Mouse (Mus musculus) embryonic facial prominence, embryonic 11.5 days (tissue): Measurements from ENCODE around the gene Psip1. TPM values are rescaled to one million over a fixed set of nuclear protein-coding genes. Genes with fewer than 3 reads are reported as not detected.

Experiments used
- ATAC-seq: fragments of 200-750 bp; cut with Nextera tagmentation; replicated peaks from 2 replicates; pipeline ENCODE4 v1.8.0; 2017; ENCODE audit warnings: low read depth; ENCODE audit not compliant: insufficient number of reproducible peaks, low FRiP score, low TSS enrichment
- DNase-seq: peaks from one replicate; pipeline ENCODE4 v3.0.0-alpha.2; 2015; ENCODE audit warnings: low spot score
- H3K27ac ChIP-seq: fragments of 300-500 bp; sonication (generic); replicated peaks from 2 replicates; pipeline ENCODE4 v1.5.1; 2014; ENCODE audit warnings: mild to moderate bottlenecking, low read depth, low read length, control low read depth
- H3K27me3 ChIP-seq: fragments of 300-500 bp; sonication (generic); 2 replicates; pipeline ENCODE4 v1.6.1; 2014; ENCODE audit warnings: mild to moderate bottlenecking, low read length, moderate library complexity, mixed read lengths; ENCODE audit not compliant: control insufficient read depth, insufficient read depth
- H3K36me3 ChIP-seq: fragments of 300-500 bp; sonication (generic); replicated peaks from 2 replicates; pipeline ENCODE4 v1.6.1; 2014; ENCODE audit warnings: low read depth, mild to moderate bottlenecking, low read length, moderate library complexity, mixed read lengths; ENCODE audit not compliant: control insufficient read depth, insufficient read depth
- H3K4me1 ChIP-seq: fragments of 300-500 bp; sonication (generic); 2 replicates; pipeline ENCODE4 v1.6.1; 2014; ENCODE audit warnings: low read length, mixed read lengths; ENCODE audit not compliant: control insufficient read depth, insufficient read depth
- H3K4me2 ChIP-seq: fragments of 300-500 bp; sonication (generic); 2 replicates; pipeline ENCODE4 v1.6.1; 2014; ENCODE audit warnings: low read depth, mild to moderate bottlenecking, control low read depth, low read length, moderate library complexity
- H3K4me3 ChIP-seq: fragments of 300-500 bp; sonication (generic); 2 replicates; pipeline ENCODE4 v1.5.1; 2014; ENCODE audit warnings: low read depth, low read length, control low read depth
- H3K9ac ChIP-seq: fragments of 300-500 bp; sonication (generic); replicated peaks from 2 replicates; pipeline ENCODE4 v1.6.1; 2014; ENCODE audit warnings: mild to moderate bottlenecking, control low read depth, low read length
- H3K9me3 ChIP-seq: fragments of 300-500 bp; sonication (generic); replicated peaks from 2 replicates; pipeline ENCODE4 v1.6.1; 2016; ENCODE audit warnings: mild to moderate bottlenecking, low read length, inconsistent platforms, mixed read lengths; ENCODE audit not compliant: control insufficient read depth
- WGBS: fragments of 180-500 bp; shearing (Covaris S2); extraction: QIAGEN DNeasy Blood & Tissue Kit; methylation state at CpG from one replicate; pipeline ENCODE4 v1.1.7; 2014; 5-methylcytosine and 5-hydroxymethylcytosine counted together
- polyA plus RNA-seq: library from polyadenylated mRNA; unstranded; fragments of >200 nt; fragmentation: Nextera tagmentation; extraction: Ambion mirVana; gene quantifications from 2 replicates; pipeline ENCODE4 v1.2.1, GENCODE M21; 2014

Psip1 gene
- polyA plus RNA-seq, 1 experiment from 2014 or later = 425 TPM

DNA sequence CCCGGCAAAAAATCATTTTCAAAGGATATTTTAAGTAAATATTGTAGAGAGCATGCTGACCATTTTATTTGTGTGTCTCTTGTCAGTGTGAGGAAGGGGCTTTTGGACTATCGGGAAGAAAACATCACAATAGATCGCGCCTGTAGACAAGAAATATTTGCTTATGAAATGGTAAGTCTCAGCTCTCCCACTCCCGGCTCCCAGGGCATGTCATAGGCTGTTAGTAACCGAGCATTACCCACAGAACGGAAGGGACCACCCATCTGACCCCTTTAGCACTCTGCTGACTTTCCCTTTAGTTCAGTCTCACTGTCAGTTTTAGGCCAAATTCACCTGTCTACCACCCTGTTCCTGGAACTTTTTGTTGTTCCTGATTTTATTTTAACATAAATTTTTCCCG, 58.6 kb downstream of the Psip1 start:
- ATAC-seq (no peak), DNase-seq (no peak)
- Histone ChIP-seq H3K4me3 (no peak overlapping the region), H3K9me3 (no peaks in the 10 kb centered on the region), H3K4me1 (no peaks in the 10 kb centered on the region), H3K27ac (no peak overlapping the region), H3K4me2 (no peak overlapping the region), H3K9ac (no peak overlapping the region), H3K36me3 (peaks cover 12% of the 10 kb centered on the region), H3K27me3 (no peaks in the 10 kb centered on the region)
- WGBS = 94% methylated on average over 8 of the region's 8 CpGs

GRCm38 (mm10) chr4:83427141-83427540, 59.1 kb downstream of the Psip1 start:
- ATAC-seq (no peak), DNase-seq (no peak)
- H3K27me3 ChIP-seq = no peaks in the 10 kb centered on the region
- H3K9me3 ChIP-seq = no peaks in the 10 kb centered on the region
- no peak overlapping the region for H3K27ac ChIP-seq
- H3K4me1 ChIP-seq = no peaks in the 10 kb centered on the region
- no peak overlapping the region for H3K4me2 ChIP-seq
- H3K36me3 ChIP-seq = peaks cover 12% of the 10 kb centered on the region
- no peak overlapping the region for H3K4me3 ChIP-seq
- no peak overlapping the region for H3K9ac ChIP-seq
- 93% methylated on average over 7 of the region's 7 CpGs for WGBS

DNA sequence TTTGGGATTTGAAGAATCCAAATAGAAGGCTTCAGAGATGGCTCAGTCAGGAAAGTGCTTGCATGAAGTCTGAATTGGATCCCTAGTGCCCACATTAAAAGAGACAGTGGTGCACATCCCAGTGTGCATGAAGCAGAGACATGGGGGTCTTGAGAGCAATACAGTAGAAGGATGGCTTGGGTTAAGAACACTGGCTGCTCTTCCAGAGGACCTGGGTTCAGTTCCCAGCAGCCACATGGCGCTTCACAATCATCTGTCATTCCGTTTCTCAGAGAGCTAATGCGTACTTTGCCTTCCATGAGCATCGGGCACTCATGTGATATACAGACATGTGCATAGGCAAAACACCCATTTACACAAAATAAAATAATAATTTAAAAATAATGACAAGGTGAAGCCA, 61.1 kb downstream of the Psip1 start:
- ATAC-seq (no peak), DNase-seq (no peak)
- H3K4me2 ChIP-seq = no peak overlapping the region
- no peak overlapping the region for H3K27ac ChIP-seq
- peaks cover 12% of the 10 kb centered on the region for H3K36me3 ChIP-seq
- no peak overlapping the region for H3K9ac ChIP-seq
- WGBS = 97% methylated on average over 4 of the region's 4 CpGs
- H3K4me1 ChIP-seq = no peaks in the 10 kb centered on the region
- no peaks in the 10 kb centered on the region for H3K9me3 ChIP-seq
- H3K4me3 ChIP-seq = no peak overlapping the region
- no peaks in the 10 kb centered on the region for H3K27me3 ChIP-seq

GRCm38 (mm10) chr4:83423641-83424040, 62.6 kb downstream of the Psip1 start:
- Histone ChIP-seq H3K4me2 (no peak overlapping the region), H3K4me1 (no peaks in the 10 kb centered on the region), H3K9me3 (no peaks in the 10 kb centered on the region), H3K27ac (no peak overlapping the region), H3K4me3 (no peak overlapping the region), H3K27me3 (no peaks in the 10 kb centered on the region), H3K9ac (no peak overlapping the region), H3K36me3 (peaks cover 12% of the 10 kb centered on the region)
- ATAC-seq (no peak), DNase-seq (no peak)
- WGBS = 97% methylated on average over 6 of the region's 6 CpGs

DNA sequence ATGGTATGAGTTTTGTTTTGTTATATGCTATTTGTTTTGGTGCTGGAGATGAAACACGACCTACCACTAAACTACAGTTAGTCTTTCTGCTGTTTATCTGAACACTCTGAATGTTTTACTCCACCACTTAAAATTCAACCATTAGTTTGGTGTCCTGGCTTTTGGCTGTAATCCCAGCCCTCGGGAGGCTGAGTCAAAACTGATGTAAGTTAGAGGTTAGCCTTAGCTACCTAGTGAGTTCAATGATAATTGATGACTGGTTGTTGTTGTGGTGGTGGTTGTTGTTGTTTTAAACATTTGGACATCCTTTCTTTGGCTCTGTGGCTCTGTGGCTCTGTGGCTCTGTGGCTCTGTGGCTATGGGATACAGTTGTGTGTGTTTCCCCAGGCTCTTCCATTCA, 67.5 kb downstream of the Psip1 start:
- no peaks in the 10 kb centered on the region for H3K9me3 ChIP-seq
- H3K27me3 ChIP-seq = no peaks in the 10 kb centered on the region
- H3K36me3 ChIP-seq = no peaks in the 10 kb centered on the region; the same call in none of the 2 replicates
- DNase-seq (no peak), ATAC-seq (no peak)
- 77% methylated on average over 2 of the region's 2 CpGs for WGBS
- H3K4me1 ChIP-seq = no peaks in the 10 kb centered on the region
- no peak overlapping the region for H3K27ac ChIP-seq
- peak overlapping the region; percentile 97 for H3K4me3 ChIP-seq
- H3K9ac ChIP-seq = no peak overlapping the region; the same call in 1 of the 2 replicates
- H3K4me2 ChIP-seq = peak overlapping the region; percentile 55

DNA sequence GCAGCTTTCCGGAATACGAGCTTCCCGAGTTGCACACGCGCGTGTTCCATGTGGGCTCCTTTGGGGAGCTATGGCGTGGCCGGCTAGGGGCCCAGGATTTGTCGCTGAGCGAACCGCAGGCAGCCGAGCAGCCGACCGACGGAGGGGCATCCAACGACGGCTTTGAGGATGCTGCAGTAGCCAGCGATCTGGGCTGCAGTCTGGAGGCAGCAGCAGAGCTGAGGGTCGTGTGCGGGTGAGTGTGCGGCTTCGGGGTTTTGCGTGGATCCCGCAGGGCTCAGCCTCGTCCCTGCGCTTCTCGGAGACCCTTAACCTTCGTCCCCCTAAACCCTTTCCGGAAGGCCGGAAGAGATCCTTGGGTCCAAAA, 68.5 kb downstream of the Psip1 start:
- WGBS = under 1% methylated on average over 30 of the region's 30 CpGs
- no peaks in the 10 kb centered on the region; the same call in 1 of the 2 replicates for H3K36me3 ChIP-seq
- H3K4me1 ChIP-seq = no peaks in the 10 kb centered on the region
- no peak for DNase-seq
- H3K4me3 ChIP-seq = peak overlapping the region; percentile 97
- peak overlapping the region; percentile 55 for H3K4me2 ChIP-seq
- no peaks in the 10 kb centered on the region for H3K9me3 ChIP-seq
- H3K27ac ChIP-seq = no peak overlapping the region; the same call in 1 of the 2 replicates
- peak overlapping the region; percentile 94 for H3K9ac ChIP-seq
- H3K27me3 ChIP-seq = no peaks in the 10 kb centered on the region
- ATAC-seq = peak; percentile 57

- Histone ChIP-seq H3K4me3 (peak within 1 kb of the TSS; percentile 97), H3K9ac (peak within 1 kb of the TSS; percentile 94), H3K4me1 (no peaks in the 10 kb centered on the region), H3K4me2 (peak within 1 kb of the TSS; percentile 55), H3K27ac (peak within 1 kb of the TSS; percentile 57), H3K9me3 (no peaks in the 10 kb centered on the region), H3K36me3 (no peaks in the 10 kb centered on the region; the same call in 1 of the 2 replicates), H3K27me3 (no peaks in the 10 kb centered on the region)
- DNase-seq (peak; percentile 98), ATAC-seq (peak; percentile 99)
- WGBS = 2% methylated on average over 41 of the region's 41 CpGs
These were observed 69.0 kb downstream of the Psip1 start, which contains the start of gene Snapc3 for GRCm38 (mm10) chr4:83417160-83417819. Snapc3 (plus strand) TSS chr4:83417724.

GRCm38 (mm10) chr4:83414241-83414824, 71.9 kb downstream of the Psip1 start:
- no peaks in the 10 kb centered on the region for H3K4me1 ChIP-seq
- no peak overlapping the region for H3K4me3 ChIP-seq
- H3K36me3 ChIP-seq = no peaks in the 10 kb centered on the region
- ATAC-seq = no peak
- 81% methylated on average over 5 of the region's 5 CpGs for WGBS
- H3K4me2 ChIP-seq = no peak overlapping the region
- H3K9ac ChIP-seq = no peak overlapping the region
- DNase-seq = no peak
- no peaks in the 10 kb centered on the region for H3K27me3 ChIP-seq
- no peak overlapping the region for H3K27ac ChIP-seq
- no peaks in the 10 kb centered on the region for H3K9me3 ChIP-seq
